Mouse (Mus musculus): ENCODE measurements at regions not wholly inside any gene's neighbourhood (a gene's known extent, or its start where the extent isn't known, plus 50 kb on each side); places are given as distances from the start of the nearest gene placed in this dataset.

DNA sequence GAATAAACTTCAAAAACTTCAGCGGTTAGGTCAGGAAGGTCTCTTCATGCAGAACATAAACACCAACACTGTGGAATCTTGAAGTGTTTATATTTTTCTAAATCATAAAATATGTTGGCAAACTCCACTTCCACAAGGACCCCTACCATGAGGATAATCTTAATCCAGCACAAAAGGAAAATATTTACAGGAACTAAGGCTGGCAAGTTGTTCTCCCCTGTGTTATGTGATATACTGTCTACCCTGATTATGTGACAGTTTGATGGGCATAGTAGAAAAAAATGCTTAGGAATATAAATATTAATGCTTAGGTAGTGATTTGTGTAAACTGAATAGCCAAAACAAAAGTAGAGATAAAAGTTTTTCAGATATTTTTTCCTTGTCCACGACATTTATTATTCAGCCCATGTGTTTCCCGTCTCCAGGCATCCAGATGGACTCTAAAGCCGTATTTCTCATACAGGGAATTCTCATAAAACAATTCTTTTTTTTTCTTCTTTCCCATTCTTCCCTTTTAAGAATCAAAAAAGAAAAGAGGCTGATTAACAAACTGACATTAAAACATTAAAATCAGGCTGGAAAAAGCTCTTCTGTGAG lies 311.2 kb upstream of the Cdh11 start:
- Histone ChIP-seq H3K4me3 (ENCODE audit: insufficient read depth, low read length) (no peak overlapping the region), H3K27ac (ENCODE audit: insufficient read depth, low read length) (no peak overlapping the region), H3K4me1 (ENCODE audit: control insufficient read depth, insufficient read depth, low read length) (no peaks in the 10 kb centered on the region)
- TF ChIP-seq POLR2A (IDR thresholded peaks at IDR 0.05; ENCODE audit: extremely low read depth, insufficient read depth, low read length): no peak
- TF ChIP-seq CTCF (IDR thresholded peaks at IDR 0.05; ENCODE audit: extremely low read depth, insufficient read depth, low read length): no peak

DNA sequence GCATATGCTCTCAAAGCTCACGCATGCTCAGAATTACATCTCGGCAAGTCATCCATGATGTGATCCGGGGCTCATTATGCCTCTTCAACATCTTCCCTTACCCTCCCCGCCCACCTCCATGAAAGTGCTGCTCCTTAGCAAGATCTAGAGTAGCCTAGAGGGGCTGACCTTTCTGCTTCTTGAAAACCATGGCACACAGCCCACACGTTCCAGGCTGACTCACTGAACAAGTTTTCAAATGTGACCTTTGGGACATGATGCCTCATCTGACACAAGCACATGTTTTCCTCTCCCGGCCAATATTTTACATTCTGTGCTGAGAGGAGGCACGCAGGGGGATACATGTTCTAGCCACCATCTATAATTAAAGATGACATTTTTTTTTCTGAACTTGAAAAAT lies 340.1 kb upstream of the Cdh11 start:
- H3K4me3 ChIP-seq (ENCODE audit: insufficient read depth, low read length): no peak overlapping the region
- TF ChIP-seq CTCF (IDR thresholded peaks at IDR 0.05; ENCODE audit: extremely low read depth, insufficient read depth, low read length) (no peak), POLR2A (IDR thresholded peaks at IDR 0.05; ENCODE audit: extremely low read depth, insufficient read depth, low read length) (no peak)
- no peaks in the 10 kb centered on the region for H3K4me1 ChIP-seq (ENCODE audit: control insufficient read depth, insufficient read depth, low read length)
- H3K27ac ChIP-seq (ENCODE audit: insufficient read depth, low read length): no peak overlapping the region

DNA sequence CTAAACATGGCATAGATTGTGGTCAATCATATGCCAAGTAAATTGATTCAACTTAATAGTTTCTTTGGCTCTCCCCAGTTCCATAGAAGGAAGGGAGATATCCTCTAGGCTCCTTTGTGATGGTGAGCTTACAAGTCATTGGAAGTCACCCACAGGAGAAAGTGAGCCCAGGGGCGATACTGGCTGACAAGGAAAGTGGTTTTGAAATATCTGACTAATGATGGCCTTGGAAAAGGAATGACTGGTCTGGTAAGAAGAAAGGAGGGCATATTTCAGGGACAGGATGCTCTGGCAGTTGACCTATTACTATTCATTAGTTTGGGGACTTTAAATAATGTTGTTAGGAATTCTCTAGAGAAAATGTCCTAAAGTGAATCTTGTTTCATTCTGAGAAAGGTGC lies 352.7 kb upstream of the Cdh11 start:
- no peak overlapping the region for H3K27ac ChIP-seq (ENCODE audit: insufficient read depth, low read length)
- TF ChIP-seq POLR2A (IDR thresholded peaks at IDR 0.05; ENCODE audit: extremely low read depth, insufficient read depth, low read length) (no peak), CTCF (IDR thresholded peaks at IDR 0.05; ENCODE audit: extremely low read depth, insufficient read depth, low read length) (no peak)
- H3K4me3 ChIP-seq (ENCODE audit: insufficient read depth, low read length): no peak overlapping the region
- H3K4me1 ChIP-seq (ENCODE audit: control insufficient read depth, insufficient read depth, low read length): no peaks in the 10 kb centered on the region

GRCm38 (mm10) chr8:103144835-103145234 lies 359.4 kb upstream of the Cdh11 start:
- no peaks in the 10 kb centered on the region for H3K4me1 ChIP-seq (ENCODE audit: control insufficient read depth, insufficient read depth, low read length)
- no peak overlapping the region for H3K27ac ChIP-seq (ENCODE audit: insufficient read depth, low read length)
- TF ChIP-seq CTCF (IDR thresholded peaks at IDR 0.05; ENCODE audit: extremely low read depth, insufficient read depth, low read length): no peak
- no peak for TF ChIP-seq POLR2A (IDR thresholded peaks at IDR 0.05; ENCODE audit: extremely low read depth, insufficient read depth, low read length)
- H3K4me3 ChIP-seq (ENCODE audit: insufficient read depth, low read length): no peak overlapping the region

DNA sequence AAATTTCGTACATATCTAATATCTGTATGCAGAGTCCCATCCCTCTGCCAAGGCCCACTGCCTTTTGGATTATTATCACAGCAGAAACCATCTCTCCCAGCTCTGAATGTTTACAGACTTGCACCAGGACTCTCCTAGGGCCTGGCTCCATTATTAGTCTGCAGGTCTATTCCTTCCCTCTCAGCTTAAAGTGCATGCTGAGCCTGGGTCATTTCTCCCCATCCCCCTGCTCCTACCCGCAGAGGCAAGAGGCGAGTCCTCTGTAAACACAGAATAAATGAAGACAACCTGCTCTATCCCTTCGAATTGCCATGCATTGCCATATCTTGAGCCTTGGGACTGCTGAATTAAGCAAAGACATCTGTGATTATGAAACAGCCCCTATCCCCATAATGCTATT lies 362.6 kb upstream of the Cdh11 start:
- TF ChIP-seq POLR2A (IDR thresholded peaks at IDR 0.05; ENCODE audit: extremely low read depth, insufficient read depth, low read length): no peak
- TF ChIP-seq CTCF (IDR thresholded peaks at IDR 0.05; ENCODE audit: extremely low read depth, insufficient read depth, low read length): no peak

GRCm38 (mm10) chr8:103148447-103148846 lies 363.0 kb upstream of the Cdh11 start:
- Histone ChIP-seq H3K27ac (ENCODE audit: insufficient read depth, low read length) (no peak overlapping the region), H3K4me3 (ENCODE audit: insufficient read depth, low read length) (no peak overlapping the region), H3K4me1 (ENCODE audit: control insufficient read depth, insufficient read depth, low read length) (no peaks in the 10 kb centered on the region)
- TF ChIP-seq CTCF (IDR thresholded peaks at IDR 0.05; ENCODE audit: extremely low read depth, insufficient read depth, low read length) (no peak), POLR2A (IDR thresholded peaks at IDR 0.05; ENCODE audit: extremely low read depth, insufficient read depth, low read length) (no peak)

More for the DNA sequence above, 362.6 kb upstream of the Cdh11 start:
- Histone ChIP-seq H3K27ac (ENCODE audit: insufficient read depth, low read length) (no peak overlapping the region), H3K4me3 (ENCODE audit: insufficient read depth, low read length) (no peak overlapping the region), H3K4me1 (ENCODE audit: control insufficient read depth, insufficient read depth, low read length) (no peaks in the 10 kb centered on the region)

- Histone ChIP-seq H3K4me3 (ENCODE audit: insufficient read depth, low read length) (no peak overlapping the region), H3K4me1 (ENCODE audit: control insufficient read depth, insufficient read depth, low read length) (no peaks in the 10 kb centered on the region), H3K27ac (ENCODE audit: insufficient read depth, low read length) (no peak overlapping the region)
- TF ChIP-seq POLR2A (IDR thresholded peaks at IDR 0.05; ENCODE audit: extremely low read depth, insufficient read depth, low read length) (no peak), CTCF (IDR thresholded peaks at IDR 0.05; ENCODE audit: extremely low read depth, insufficient read depth, low read length) (no peak)
These were observed 381.3 kb upstream of the Cdh11 start for GRCm38 (mm10) chr8:103166623-103167316.

DNA sequence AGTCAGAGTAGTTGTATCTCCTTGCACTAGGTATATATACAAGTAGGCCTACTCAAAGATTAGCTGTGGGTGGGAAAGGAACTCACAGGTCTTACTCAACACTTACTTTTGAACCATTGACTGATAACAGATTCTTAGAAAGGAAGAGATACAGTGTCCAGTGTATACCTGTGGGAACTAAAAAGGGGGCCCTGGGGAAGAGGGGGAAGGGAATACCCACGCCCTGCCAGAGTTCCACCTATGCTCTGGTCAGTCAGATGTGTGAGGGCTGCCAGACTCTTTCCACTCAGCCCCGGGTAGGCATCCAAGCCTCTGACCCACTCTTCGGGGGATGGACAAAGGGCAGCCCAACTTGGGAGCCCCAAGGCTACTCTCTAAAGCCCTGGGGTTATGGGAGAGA lies 387.9 kb upstream of the Cdh11 start:
- TF ChIP-seq POLR2A (IDR thresholded peaks at IDR 0.05; ENCODE audit: extremely low read depth, insufficient read depth, low read length) (no peak), CTCF (IDR thresholded peaks at IDR 0.05; ENCODE audit: extremely low read depth, insufficient read depth, low read length) (no peak)
- H3K4me1 ChIP-seq (ENCODE audit: control insufficient read depth, insufficient read depth, low read length): no peaks in the 10 kb centered on the region
- no peak overlapping the region for H3K4me3 ChIP-seq (ENCODE audit: insufficient read depth, low read length)
- no peak overlapping the region for H3K27ac ChIP-seq (ENCODE audit: insufficient read depth, low read length)

GRCm38 (mm10) chr8:103173803-103174429 lies 388.5 kb upstream of the Cdh11 start:
- TF ChIP-seq POLR2A (IDR thresholded peaks at IDR 0.05; ENCODE audit: extremely low read depth, insufficient read depth, low read length) (no peak), CTCF (IDR thresholded peaks at IDR 0.05; ENCODE audit: extremely low read depth, insufficient read depth, low read length) (no peak)
- Histone ChIP-seq H3K4me3 (ENCODE audit: insufficient read depth, low read length) (no peak overlapping the region), H3K27ac (ENCODE audit: insufficient read depth, low read length) (no peak overlapping the region), H3K4me1 (ENCODE audit: control insufficient read depth, insufficient read depth, low read length) (no peaks in the 10 kb centered on the region)

GRCm38 (mm10) chr8:103180661-103181060 lies 395.2 kb upstream of the Cdh11 start:
- H3K4me3 ChIP-seq (ENCODE audit: insufficient read depth, low read length): no peak overlapping the region
- TF ChIP-seq POLR2A (IDR thresholded peaks at IDR 0.05; ENCODE audit: extremely low read depth, insufficient read depth, low read length) (no peak), CTCF (IDR thresholded peaks at IDR 0.05; ENCODE audit: extremely low read depth, insufficient read depth, low read length) (no peak)
- no peaks in the 10 kb centered on the region for H3K4me1 ChIP-seq (ENCODE audit: control insufficient read depth, insufficient read depth, low read length)
- no peak overlapping the region for H3K27ac ChIP-seq (ENCODE audit: insufficient read depth, low read length)
